Mouse (Mus musculus) stomach, postnatal 0 days (tissue): ENCODE data around the gene Ftsj1.

Source experiments
- CTCF ChIP-seq: IDR thresholded peaks from 2 replicates; pipeline ENCODE4 v1.5.1; 2016; ENCODE audit warnings: antibody characterized with exemption, low read depth, mild to moderate bottlenecking, moderate library complexity
- EP300 ChIP-seq: optimal IDR thresholded peaks from 2 replicates; pipeline ENCODE3; 2016; ENCODE audit warnings: antibody characterized with exemption

DNA sequence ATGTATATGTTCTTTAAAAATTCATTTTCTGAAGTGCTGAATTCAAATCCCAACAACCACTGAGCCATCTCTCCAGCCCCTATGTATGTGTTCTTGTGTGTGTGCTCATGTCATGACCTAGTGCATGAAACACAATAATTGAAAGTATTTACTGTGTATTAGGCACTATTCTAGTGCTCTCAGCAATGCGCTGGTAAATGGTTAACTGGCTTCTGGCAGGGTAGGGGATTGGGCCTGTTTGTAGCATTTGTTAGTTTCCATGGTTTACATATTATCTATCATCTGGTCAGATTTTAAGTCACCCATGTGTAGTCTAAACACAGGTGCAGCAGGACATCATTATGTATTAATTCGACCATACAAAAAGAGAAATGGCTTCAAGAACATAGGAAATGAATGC, 1.5 kb upstream of the Ftsj1 start:
- no peak for TF ChIP-seq CTCF
- TF ChIP-seq EP300 = no peak
